Mouse (Mus musculus) midbrain, embryonic 14.5 days (tissue): ENCODE measurements around the gene Osbpl8. TPM values are rescaled to one million over a fixed set of nuclear protein-coding genes. Genes with fewer than 3 reads are reported as not detected.
A peak's percentile ranks its signal among the peaks of the same experiment; 100 is the strongest.
"Not testable (repeated sequence)": the region's sequence is repeated elsewhere in the genome, so short reads cannot be mapped to it uniquely, and the experiment has no call there.

Experiments used
- ATAC-seq: fragments of 200-750 bp; cut with Nextera tagmentation; 2 replicates; pipeline ENCODE4 v1.8.0; 2017; ENCODE audit warnings: moderate number of reproducible peaks, moderate library complexity; ENCODE audit not compliant: low FRiP score, low TSS enrichment
- DNase-seq: peaks from one replicate; pipeline ENCODE4 v3.0.0-alpha.2; 2015
- H3K27ac ChIP-seq: fragments of 300-500 bp; sonication (generic); replicated peaks from 2 replicates; pipeline ENCODE4 v1.5.1; 2014; ENCODE audit warnings: mild to moderate bottlenecking, low read depth, low read length, moderate library complexity
- H3K27me3 ChIP-seq: fragments of 300-500 bp; sonication (generic); 2 replicates; pipeline ENCODE4 v1.6.1; 2014; ENCODE audit warnings: low read length, control low read depth, mixed read lengths; ENCODE audit not compliant: control insufficient read depth, insufficient read depth
- H3K36me3 ChIP-seq: fragments of 300-500 bp; sonication (generic); 2 replicates; pipeline ENCODE4 v1.6.1; 2014; ENCODE audit warnings: low read length, control low read depth; ENCODE audit not compliant: control insufficient read depth, insufficient read depth
- H3K4me1 ChIP-seq: fragments of 300-500 bp; sonication (generic); 2 replicates; pipeline ENCODE4 v1.6.1; 2014; ENCODE audit warnings: mild to moderate bottlenecking, antibody characterized with exemption, low read length, control low read depth; ENCODE audit not compliant: control insufficient read depth, insufficient read depth
- H3K4me2 ChIP-seq: fragments of 300-500 bp; sonication (generic); 2 replicates; pipeline ENCODE4 v1.6.1; 2014; ENCODE audit warnings: mild to moderate bottlenecking, low read length, moderate library complexity
- H3K4me3 ChIP-seq: fragments of 300-500 bp; sonication (generic); replicated peaks from 2 replicates; pipeline ENCODE4 v1.5.1; 2014; ENCODE audit warnings: low read depth, low read length
- H3K9ac ChIP-seq: fragments of 300-500 bp; sonication (generic); replicated peaks from 2 replicates; pipeline ENCODE4 v1.6.1; 2014; ENCODE audit warnings: mild to moderate bottlenecking, low read length, moderate library complexity
- H3K9me3 ChIP-seq: fragments of 300-500 bp; sonication (generic); 2 replicates; pipeline ENCODE4 v1.6.1; 2016; ENCODE audit warnings: low read length, control low read depth, mixed read lengths; ENCODE audit not compliant: control insufficient read depth
- WGBS: fragments of 180-500 bp; shearing (Covaris S2); extraction: QIAGEN DNeasy Blood & Tissue Kit; methylation state at CpG from one replicate; pipeline ENCODE4 v1.1.7; 2014; 5-methylcytosine and 5-hydroxymethylcytosine counted together
- polyA plus RNA-seq: library from polyadenylated mRNA; unstranded; fragments of >200 nt; fragmentation: Nextera tagmentation; extraction: Ambion mirVana; gene quantifications from 2 replicates; pipeline ENCODE4 v1.2.1, GENCODE M21; 2014

The Osbpl8 gene
- polyA plus RNA-seq, 1 experiment from 2014 or later: 19.0 TPM

DNA sequence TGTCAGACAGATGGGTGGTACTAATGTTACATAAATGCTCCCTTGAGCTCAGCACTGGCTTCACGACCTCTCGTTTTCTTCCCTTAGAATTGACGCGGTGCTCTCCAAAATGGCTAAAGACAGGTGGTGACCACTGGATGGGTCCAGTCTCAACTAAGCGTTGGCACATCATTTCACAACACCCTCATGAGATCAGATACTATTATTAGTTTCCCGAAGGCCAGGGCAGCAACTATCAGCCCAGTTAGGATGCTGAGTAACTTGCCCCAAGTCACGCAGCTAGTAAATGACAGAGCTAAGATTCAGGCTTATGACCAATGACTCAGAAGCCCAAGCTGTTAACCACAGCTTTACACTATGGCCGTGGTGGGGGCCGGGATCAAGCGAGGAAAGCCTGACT, 37.2 kb upstream of the Osbpl8 start:
- DNase-seq (no peak), ATAC-seq (no peak)
- no peak overlapping the region for H3K4me3 ChIP-seq
- 92% methylated on average over 10 of the region's 10 CpGs for WGBS
- H3K27ac ChIP-seq: no peak overlapping the region
- no peak overlapping the region for H3K9ac ChIP-seq
- no peaks in the 10 kb centered on the region for H3K9me3 ChIP-seq
- H3K4me1 ChIP-seq: no peaks in the 10 kb centered on the region
- H3K4me2 ChIP-seq: no peak overlapping the region
- H3K27me3 ChIP-seq: no peaks in the 10 kb centered on the region
- H3K36me3 ChIP-seq: no peaks in the 10 kb centered on the region

DNA sequence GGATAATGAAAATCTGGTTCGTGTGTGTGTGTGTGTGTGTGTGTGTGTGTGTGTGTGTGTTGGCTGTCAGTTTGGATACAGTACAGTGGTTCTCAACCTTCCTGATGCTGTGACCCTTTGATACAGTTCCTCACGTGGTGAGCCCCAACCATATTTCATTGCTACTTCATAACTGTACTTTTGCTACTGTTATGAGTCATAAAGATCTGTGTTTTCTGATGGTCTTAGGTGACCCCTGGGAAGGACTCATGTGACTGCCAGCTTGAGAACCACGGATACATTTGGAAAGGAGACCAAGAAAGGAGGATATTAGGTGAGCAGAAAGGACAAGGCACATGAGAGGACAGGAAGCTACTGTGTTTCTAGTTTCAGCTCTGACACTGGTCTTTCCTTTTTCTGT, 36.1 kb upstream of the Osbpl8 start:
- H3K9me3 ChIP-seq: no peaks in the 10 kb centered on the region
- no peak overlapping the region for H3K27ac ChIP-seq
- DNase-seq: no peak
- H3K4me3 ChIP-seq: no peak overlapping the region
- no peak overlapping the region for H3K9ac ChIP-seq
- H3K4me1 ChIP-seq: no peaks in the 10 kb centered on the region
- ATAC-seq: no peak
- no peaks in the 10 kb centered on the region for H3K27me3 ChIP-seq
- no peaks in the 10 kb centered on the region for H3K36me3 ChIP-seq
- no peak overlapping the region for H3K4me2 ChIP-seq
- 85% methylated on average over 3 of the region's 3 CpGs for WGBS

DNA sequence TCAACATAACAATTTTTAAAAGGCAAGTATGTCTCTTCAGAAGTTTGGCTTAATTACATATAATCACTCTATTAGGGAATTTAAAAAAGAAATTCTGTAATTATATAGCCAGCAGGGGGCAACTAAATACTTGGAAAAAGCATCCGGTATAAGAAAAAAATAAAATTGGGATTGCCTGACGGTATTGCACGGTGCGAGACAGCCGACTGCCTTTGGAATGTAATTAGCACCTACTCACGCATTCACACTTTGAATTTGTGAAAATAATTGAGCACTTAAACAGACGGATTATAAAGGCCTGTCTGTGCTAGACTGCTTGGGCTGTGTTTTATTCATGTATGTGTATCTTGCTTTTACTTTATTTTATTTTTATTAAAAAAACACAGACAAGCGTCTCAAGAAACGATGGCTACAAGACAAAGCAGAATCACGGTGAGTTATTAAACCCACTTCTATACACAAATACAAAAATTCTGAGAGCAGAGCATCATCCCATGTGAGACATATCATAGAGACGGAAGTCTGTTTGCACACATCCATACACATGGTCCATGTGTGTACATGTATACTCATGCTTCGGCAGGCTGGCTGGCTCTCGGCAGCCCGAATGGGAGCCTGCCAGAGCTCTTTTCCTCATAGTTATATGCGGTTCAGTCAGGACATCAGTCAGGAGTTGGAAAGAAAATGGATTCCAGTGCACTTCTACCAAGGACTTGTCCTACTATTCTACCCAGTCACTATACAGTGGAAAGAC, 34.5 kb upstream of the Osbpl8 start:
- Histone ChIP-seq H3K9ac (no peak overlapping the region), H3K4me2 (no peak overlapping the region), H3K27me3 (no peaks in the 10 kb centered on the region), H3K4me1 (no peaks in the 10 kb centered on the region), H3K27ac (no peak overlapping the region), H3K36me3 (no peaks in the 10 kb centered on the region), H3K4me3 (no peak overlapping the region), H3K9me3 (no peaks in the 10 kb centered on the region)
- 83% methylated on average over 15 of the region's 15 CpGs for WGBS
- DNase-seq (peak; percentile 40), ATAC-seq (no peak)

GRCm38 (mm10) chr10:111130872-111131271, 33.7 kb upstream of the Osbpl8 start:
- H3K27ac ChIP-seq: no peak overlapping the region
- DNase-seq: no peak
- no peak overlapping the region for H3K9ac ChIP-seq
- H3K4me2 ChIP-seq: no peak overlapping the region
- no peaks in the 10 kb centered on the region for H3K36me3 ChIP-seq
- ATAC-seq: no peak
- H3K9me3 ChIP-seq: no peaks in the 10 kb centered on the region
- WGBS: 46% methylated on average over 3 of the region's 3 CpGs
- no peak overlapping the region for H3K4me3 ChIP-seq
- H3K27me3 ChIP-seq: no peaks in the 10 kb centered on the region
- no peaks in the 10 kb centered on the region for H3K4me1 ChIP-seq

DNA sequence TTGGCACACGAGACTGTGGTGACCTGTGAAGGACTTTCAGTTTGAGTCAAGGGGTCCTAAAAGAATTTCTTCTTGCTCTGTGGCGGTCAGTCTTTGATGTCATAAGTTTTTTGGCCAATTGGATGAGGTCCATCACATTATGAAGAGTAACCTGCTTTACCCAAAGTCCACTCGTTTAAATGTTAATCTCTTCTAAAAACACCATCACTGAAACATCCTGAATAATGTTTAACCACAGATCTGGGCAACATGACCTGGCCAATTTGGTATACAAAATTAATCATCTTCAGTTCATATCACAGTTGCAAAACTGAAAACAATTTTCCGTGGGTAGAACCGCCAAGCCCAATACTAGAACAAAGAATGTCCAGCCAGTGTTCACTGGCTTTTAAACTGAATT, 31.3 kb upstream of the Osbpl8 start:
- H3K36me3 ChIP-seq: no peaks in the 10 kb centered on the region
- DNase-seq (no peak), ATAC-seq (no peak)
- H3K4me3 ChIP-seq: no peak overlapping the region
- no peaks in the 10 kb centered on the region for H3K4me1 ChIP-seq
- H3K9ac ChIP-seq: no peak overlapping the region
- no peak overlapping the region for H3K27ac ChIP-seq
- WGBS: 95% methylated on average over 5 of the region's 5 CpGs
- H3K9me3 ChIP-seq: no peaks in the 10 kb centered on the region
- no peaks in the 10 kb centered on the region for H3K27me3 ChIP-seq
- H3K4me2 ChIP-seq: no peak overlapping the region

- H3K4me3 ChIP-seq: no peak overlapping the region
- DNase-seq: no peak
- H3K4me1 ChIP-seq: no peaks in the 10 kb centered on the region
- ATAC-seq: no peak
- no peak overlapping the region for H3K27ac ChIP-seq
- no peaks in the 10 kb centered on the region for H3K27me3 ChIP-seq
- 72% methylated on average over 8 of the region's 8 CpGs for WGBS
- no peak overlapping the region for H3K4me2 ChIP-seq
- H3K36me3 ChIP-seq: no peaks in the 10 kb centered on the region
- H3K9me3 ChIP-seq: no peaks in the 10 kb centered on the region
- H3K9ac ChIP-seq: no peak overlapping the region
Measured at GRCm38 (mm10) chr10:111133936-111134335, 30.6 kb upstream of the Osbpl8 start.

DNA sequence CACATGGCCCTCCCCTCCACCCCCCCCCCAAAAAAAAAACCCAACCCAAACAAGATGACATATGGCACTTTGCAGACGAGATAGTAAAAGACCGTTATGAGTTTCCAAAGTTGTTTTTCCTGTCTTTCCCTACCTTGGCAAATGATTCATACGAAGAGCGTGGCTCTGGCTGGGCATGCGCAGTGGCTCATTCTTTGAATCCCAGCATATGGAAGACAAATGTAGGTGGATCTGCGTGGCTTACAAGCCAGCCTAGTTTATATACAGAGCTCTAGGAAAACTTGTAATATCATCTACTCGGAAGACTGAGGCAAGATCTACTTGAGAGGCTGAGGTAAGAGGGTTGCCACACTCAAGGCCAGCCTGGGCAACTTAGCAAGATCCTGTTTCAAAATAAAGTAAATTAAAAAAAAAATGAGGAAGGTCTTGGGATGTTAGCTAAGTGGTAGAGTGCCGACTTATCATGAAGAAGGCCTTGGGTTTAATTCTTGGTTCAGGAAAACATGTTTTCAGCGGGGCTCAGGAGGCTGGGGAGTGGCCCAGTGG, 30.1 kb upstream of the Osbpl8 start:
- H3K9ac ChIP-seq: no peak overlapping the region
- no peaks in the 10 kb centered on the region for H3K27me3 ChIP-seq
- H3K9me3 ChIP-seq: no peaks in the 10 kb centered on the region
- no peak overlapping the region for H3K4me3 ChIP-seq
- 95% methylated on average over 9 of the region's 9 CpGs for WGBS
- H3K27ac ChIP-seq: no peak overlapping the region
- no peak for ATAC-seq
- no peak for DNase-seq
- no peaks in the 10 kb centered on the region for H3K4me1 ChIP-seq
- H3K36me3 ChIP-seq: no peaks in the 10 kb centered on the region
- H3K4me2 ChIP-seq: no peak overlapping the region

- not testable (repeated sequence) for H3K4me3 ChIP-seq, DNase-seq, H3K36me3 ChIP-seq, H3K27me3 ChIP-seq, H3K9ac ChIP-seq, H3K27ac ChIP-seq, H3K9me3 ChIP-seq, H3K4me2 ChIP-seq, ATAC-seq, H3K4me1 ChIP-seq
- 76% methylated on average over 5 of the region's 5 CpGs for WGBS
Measured at GRCm38 (mm10) chr10:111136306-111136705, 28.2 kb upstream of the Osbpl8 start.

DNA sequence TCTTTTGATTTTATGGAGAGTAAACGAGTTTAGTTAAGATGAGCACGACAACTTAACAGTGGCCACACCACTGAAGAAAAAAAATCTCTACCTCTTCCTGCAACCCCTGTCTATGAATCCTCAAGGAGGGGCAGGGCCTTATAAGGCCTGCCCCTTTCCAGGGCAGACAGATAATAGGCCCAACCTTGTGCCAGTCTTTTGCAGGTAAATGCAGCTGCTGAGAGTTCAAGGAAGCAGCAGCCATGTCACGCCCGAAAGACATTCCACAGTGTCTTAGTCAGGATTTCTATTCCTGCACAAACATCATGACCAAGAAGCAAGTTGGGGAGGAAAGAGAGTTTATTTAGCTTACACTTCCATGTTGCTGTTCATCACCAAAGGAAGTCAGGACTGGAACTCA, 26.6 kb upstream of the Osbpl8 start:
- Histone ChIP-seq H3K36me3 (no peaks in the 10 kb centered on the region), H3K9ac (no peak overlapping the region), H3K9me3 (no peaks in the 10 kb centered on the region), H3K4me2 (no peak overlapping the region), H3K27me3 (no peaks in the 10 kb centered on the region), H3K4me3 (no peak overlapping the region), H3K4me1 (no peaks in the 10 kb centered on the region), H3K27ac (no peak overlapping the region)
- WGBS: 87% methylated on average over 4 of the region's 4 CpGs
- ATAC-seq: no peak
- DNase-seq: no peak
